Mouse (Mus musculus) intestine, embryonic 14.5 days (tissue): ENCODE measurements around the gene C2cd2l. TPM values are rescaled to one million over a fixed set of nuclear protein-coding genes. Genes with fewer than 3 reads are reported as not detected.
A peak's percentile ranks its signal among the peaks of the same experiment; 100 is the strongest.

Experiments used
- ATAC-seq: fragments of 200-750 bp; cut with Nextera tagmentation; replicated peaks from 2 replicates; pipeline ENCODE4 v1.8.0; 2017; ENCODE audit warnings: low read depth, moderate number of reproducible peaks, moderate TSS enrichment, moderate library complexity; ENCODE audit not compliant: low FRiP score, low TSS enrichment
- DNase-seq: peaks from one replicate; pipeline ENCODE4 v3.0.0-alpha.2; 2018; ENCODE audit warnings: low spot score
- H3K27ac ChIP-seq: fragments of 300-500 bp; sonication (generic); 2 replicates; pipeline ENCODE4 v1.5.1; 2014; ENCODE audit warnings: low read depth, mild to moderate bottlenecking, control low read depth
- H3K27me3 ChIP-seq: fragments of 300-500 bp; sonication (generic); replicated peaks from 2 replicates; pipeline ENCODE4 v1.6.1; 2014; ENCODE audit warnings: low read length, control low read depth; ENCODE audit not compliant: control insufficient read depth, insufficient read depth
- H3K36me3 ChIP-seq: fragments of 300-500 bp; sonication (generic); 2 replicates; pipeline ENCODE4 v1.6.1; 2014; ENCODE audit warnings: low read length, control low read depth; ENCODE audit not compliant: control insufficient read depth, insufficient read depth
- H3K4me1 ChIP-seq: fragments of 300-500 bp; sonication (generic); replicated peaks from 2 replicates; pipeline ENCODE4 v1.6.1; 2014; ENCODE audit warnings: low read length, control low read depth, mixed read lengths; ENCODE audit not compliant: control insufficient read depth, insufficient read depth
- H3K4me2 ChIP-seq: fragments of 300-500 bp; sonication (generic); 2 replicates; pipeline ENCODE4 v1.6.1; 2014; ENCODE audit warnings: low read length
- H3K4me3 ChIP-seq: fragments of 300-500 bp; sonication (generic); 2 replicates; pipeline ENCODE4 v1.5.1; 2014; ENCODE audit warnings: low read depth, low read length, control low read depth, mixed read lengths
- H3K9ac ChIP-seq: fragments of 300-500 bp; sonication (generic); 2 replicates; pipeline ENCODE4 v1.6.1; 2014; ENCODE audit warnings: mild to moderate bottlenecking, low read length
- H3K9me3 ChIP-seq: fragments of 300-500 bp; sonication (generic); 2 replicates; pipeline ENCODE4 v1.6.1; 2016; ENCODE audit warnings: low read length, control low read depth; ENCODE audit not compliant: control insufficient read depth
- WGBS: fragments of 180-500 bp; shearing (Covaris S2); extraction: QIAGEN DNeasy Blood & Tissue Kit; methylation state at CpG from one replicate; pipeline ENCODE4 v1.1.7; 2014; 5-methylcytosine and 5-hydroxymethylcytosine counted together
- microRNA-seq: library from miRNA; unstranded; fragments of <30 nt; microRNA quantifications from one replicate; pipeline ENCODE4, GENCODE M21; 2016
- polyA plus RNA-seq: library from polyadenylated mRNA; unstranded; fragments of >200 nt; fragmentation: Nextera tagmentation; extraction: Ambion mirVana; gene quantifications from 2 replicates; pipeline ENCODE4 v1.2.1, GENCODE M21; 2014

The C2cd2l gene
- polyA plus RNA-seq, 1 experiment from 2014 or later: 5.7 TPM

- 87% methylated on average over 3 of the region's 3 CpGs for WGBS
- Histone ChIP-seq H3K27me3 (no peaks in the 10 kb centered on the region), H3K36me3 (no peaks in the 10 kb centered on the region), H3K4me1 (peaks cover 14% of the 10 kb centered on the region; the same call in 1 of the 2 replicates), H3K9ac (no peak overlapping the region), H3K9me3 (0 out of 2 replicates have a peak, but pooled peaks cover 4% of the 10 kb centered on the region), H3K4me3 (no peak overlapping the region), H3K27ac (no peak overlapping the region), H3K4me2 (no peak overlapping the region)
- DNase-seq (no peak), ATAC-seq (no peak)
Observed at GRCm38 (mm10) chr9:44269077-44269476, 51.0 kb downstream of the C2cd2l start.

GRCm38 (mm10) chr9:44268432-44268831 is 51.7 kb downstream of the C2cd2l start, which contains the start of gene Nlrx1:
Gene Nlrx1, minus strand, starts transcription at chr9:44268599.
- peak; percentile 22; the same call in 1 of the 2 replicates for ATAC-seq
- DNase-seq: no peak

GRCm38 (mm10) chr9:44268027-44268360 is 52.1 kb downstream of the C2cd2l start:
- Histone ChIP-seq H3K27me3 (no peaks in the 10 kb centered on the region), H3K36me3 (no peaks in the 10 kb centered on the region), H3K9ac (peak overlapping the region; percentile 83), H3K4me3 (peak overlapping the region; percentile 48), H3K9me3 (0 out of 2 replicates have a peak, but pooled peaks cover 4% of the 10 kb centered on the region), H3K4me1 (peaks cover 14% of the 10 kb centered on the region; the same call in 1 of the 2 replicates), H3K4me2 (peak overlapping the region; percentile 91), H3K27ac (peak overlapping the region; percentile 64)
- ATAC-seq (peak; percentile 78), DNase-seq (peak; percentile 91)
- 5% methylated on average over 28 of the region's 28 CpGs for WGBS

More at GRCm38 (mm10) chr9:44268432-44268831, 51.7 kb downstream of the C2cd2l start, which contains the start of gene Nlrx1:
- peaks cover 14% of the 10 kb centered on the region; the same call in 1 of the 2 replicates for H3K4me1 ChIP-seq
- WGBS: 68% methylated on average over 6 of the region's 6 CpGs
- H3K4me2 ChIP-seq: peak within 1 kb of the TSS; percentile 91
- peak within 1 kb of the TSS; percentile 83 for H3K9ac ChIP-seq
- H3K36me3 ChIP-seq: no peaks in the 10 kb centered on the region
- 0 out of 2 replicates have a peak, but pooled peaks cover 4% of the 10 kb centered on the region for H3K9me3 ChIP-seq
- no peaks in the 10 kb centered on the region for H3K27me3 ChIP-seq
- peak within 1 kb of the TSS; percentile 48 for H3K4me3 ChIP-seq
- peak within 1 kb of the TSS; percentile 64 for H3K27ac ChIP-seq

GRCm38 (mm10) chr9:44267319-44268026 is 52.6 kb downstream of the C2cd2l start:
- WGBS: 12% methylated on average over 23 of the region's 23 CpGs
- DNase-seq: peak; percentile 69
- peak; percentile 63; the same call in 1 of the 2 replicates for ATAC-seq
- H3K27me3 ChIP-seq: no peaks in the 10 kb centered on the region
- H3K4me1 ChIP-seq: peaks cover 14% of the 10 kb centered on the region; the same call in 1 of the 2 replicates
- peak overlapping the region; percentile 91 for H3K4me2 ChIP-seq
- H3K27ac ChIP-seq: peak overlapping the region; percentile 64
- H3K9me3 ChIP-seq: 0 out of 2 replicates have a peak, but pooled peaks cover 4% of the 10 kb centered on the region
- peak overlapping the region; percentile 83 for H3K9ac ChIP-seq
- no peaks in the 10 kb centered on the region for H3K36me3 ChIP-seq
- H3K4me3 ChIP-seq: peak overlapping the region; percentile 48

- Histone ChIP-seq H3K27me3 (no peaks in the 10 kb centered on the region), H3K9me3 (0 out of 2 replicates have a peak, but pooled peaks cover 4% of the 10 kb centered on the region), H3K27ac (no peak overlapping the region), H3K4me2 (peak overlapping the region; percentile 91), H3K4me3 (0 out of 2 replicates have a peak overlapping the region, but pooled peaks have one; percentile 48), H3K4me1 (peaks cover 14% of the 10 kb centered on the region; the same call in 1 of the 2 replicates), H3K36me3 (no peaks in the 10 kb centered on the region), H3K9ac (no peak overlapping the region)
- no peak for ATAC-seq
- DNase-seq: no peak
- WGBS: 54% methylated on average over 8 of the region's 8 CpGs
Observed at GRCm38 (mm10) chr9:44266478-44267226, 53.4 kb downstream of the C2cd2l start.

GRCm38 (mm10) chr9:44261388-44261787 is 58.7 kb downstream of the C2cd2l start:
- Histone ChIP-seq H3K9ac (no peak overlapping the region), H3K4me2 (no peak overlapping the region), H3K4me3 (no peak overlapping the region), H3K36me3 (no peaks in the 10 kb centered on the region), H3K27ac (no peak overlapping the region), H3K9me3 (no peaks in the 10 kb centered on the region), H3K27me3 (no peaks in the 10 kb centered on the region), H3K4me1 (0 out of 2 replicates have a peak, but pooled peaks cover 2% of the 10 kb centered on the region)
- DNase-seq (no peak), ATAC-seq (no peak)
- WGBS: 82% methylated on average over 14 of the region's 14 CpGs

Small RNA genes lying within 50 kb of the gene (microRNA-seq; reads per million reads assigned to microRNA genes)
- gene Gm44335: not detected

Other genes starting within 250 kb of the C2cd2l start
- gene Mfrp, start 218.6 kb downstream of the C2cd2l start, polyA plus RNA-seq: 0.18 TPM in 1 of 2 replicates, not detected in the other
- 3.2 and 3.4 TPM in 2 replicates for gene C1qtnf5, start 213.0 kb downstream of the C2cd2l start, polyA plus RNA-seq
- gene Gm49380, start 206.8 kb downstream of the C2cd2l start, polyA plus RNA-seq: 0.14 and 0.36 TPM in 2 replicates
- gene Rnf26, start 206.8 kb downstream of the C2cd2l start, polyA plus RNA-seq: 70.2 and 75.7 TPM in 2 replicates
- gene Mcam, start 185.8 kb downstream of the C2cd2l start, polyA plus RNA-seq: 47.9 and 49.7 TPM in 2 replicates
- 18.1 and 19.9 TPM in 2 replicates for gene Cbl, start 86.2 kb downstream of the C2cd2l start, polyA plus RNA-seq
- gene Ccdc153, start 79.6 kb downstream of the C2cd2l start, polyA plus RNA-seq: not detected in 2 replicates
- 3.1 TPM in 2 replicates for gene Pdzd3, start 68.8 kb downstream of the C2cd2l start, polyA plus RNA-seq
- gene Nlrx1, start 51.7 kb downstream of the C2cd2l start, polyA plus RNA-seq: 6.3 and 7.0 TPM in 2 replicates
- gene Abcg4, start 31.7 kb downstream of the C2cd2l start, polyA plus RNA-seq: 3.6 and 4.1 TPM in 2 replicates
- 18.5 and 22.9 TPM in 2 replicates for gene Hinfp, start 14.6 kb downstream of the C2cd2l start, polyA plus RNA-seq
- gene Dpagt1, start 5.7 kb upstream of the C2cd2l start, polyA plus RNA-seq: 45.4 and 46.2 TPM in 2 replicates
- gene H2afx, start 14.4 kb upstream of the C2cd2l start, polyA plus RNA-seq: 302 and 311 TPM in 2 replicates
- gene Hmbs, start 23.9 kb upstream of the C2cd2l start, polyA plus RNA-seq: 122 and 128 TPM in 2 replicates
- gene Vps11, start 41.4 kb upstream of the C2cd2l start, polyA plus RNA-seq: 25.3 and 29.5 TPM in 2 replicates
- gene Hyou1, start 59.2 kb upstream of the C2cd2l start, polyA plus RNA-seq: 28.4 and 37.0 TPM in 2 replicates
- 37.8 and 38.1 TPM in 2 replicates for gene Slc37a4, start 76.6 kb upstream of the C2cd2l start, polyA plus RNA-seq
- 2,858 and 3,005 TPM in 2 replicates for gene Rps25, start 86.9 kb upstream of the C2cd2l start, polyA plus RNA-seq
- gene Trappc4, start 87.3 kb upstream of the C2cd2l start, polyA plus RNA-seq: 113 and 120 TPM in 2 replicates
- 27.1 and 29.3 TPM in 2 replicates for gene Ccdc84, start 98.3 kb upstream of the C2cd2l start, polyA plus RNA-seq
- not detected in 2 replicates for gene Foxr1, start 120.9 kb upstream of the C2cd2l start, polyA plus RNA-seq
- 2.1 and 2.3 TPM in 2 replicates for gene Upk2, start 134.7 kb upstream of the C2cd2l start, polyA plus RNA-seq
- gene Bcl9l, start 162.5 kb upstream of the C2cd2l start, polyA plus RNA-seq: 10.2 TPM in 2 replicates
- 0.82 and 0.89 TPM in 2 replicates for gene Cxcr5, start 241.6 kb upstream of the C2cd2l start, polyA plus RNA-seq